In genomic region chrX:49627566-49627965, GRCm38 (mm10) we compare ENCODE assay signal across 27 mouse cellular contexts. TPM values are rescaled to one million over a fixed set of nuclear protein-coding genes. Genes with fewer than 3 reads are reported as not detected.
A peak's percentile ranks its signal among the peaks of the same experiment; 100 is the strongest.
DNase-seq lines count a peak whose midpoint lies in the region; ATAC-seq lines count a peak whose summit lies in the region.
"Had no signal": no experiment of that assay in that cellular context is flagged by ENCODE, and none has a peak within 500 bp of the region (broad histone marks: within the 10 kb centered on the region; RNA-seq: fewer than 3 reads in every experiment).

No protein-coding gene starts in this region.

- no peak for ATAC-seq in embryonic facial prominence, embryonic 14.5 days (ENCODE audit: low read depth)
- no peak for ATAC-seq in kidney, embryonic 16.5 days (ENCODE audit: low FRiP score, low TSS enrichment)
- ATAC-seq in forebrain, embryonic 12.5 days (ENCODE audit: low FRiP score), result no peak
- ATAC-seq: CD4-positive, CD25-positive, alpha-beta regulatory T cell, adult 4 months; forebrain, embryonic 13.5 days; forebrain, postnatal 0 days had no signal

- H3K9me3 ChIP-seq in embryonic facial prominence, embryonic 14.5 days (ENCODE audit: control insufficient read depth, low read length), result no peaks in the 10 kb centered on the region
- no peaks in the 10 kb centered on the region for H3K9me3 ChIP-seq in embryonic facial prominence, embryonic 10.5 days
- H3K9me3 ChIP-seq in kidney, embryonic 16.5 days (ENCODE audit: low read length), result no peaks in the 10 kb centered on the region
- H3K9me3 ChIP-seq in forebrain, embryonic 12.5 days, result no peaks in the 10 kb centered on the region
- H3K9me3 ChIP-seq: embryonic facial prominence, embryonic 12.5 days; embryonic facial prominence, embryonic 15.5 days; forebrain, embryonic 10.5 days; forebrain, embryonic 13.5 days; G1E had no signal

- DNase-seq in embryonic facial prominence, embryonic 14.5 days (ENCODE audit: low spot score), result peak; percentile 3
- DNase-seq in embryonic facial prominence, embryonic 10.5 days (ENCODE audit: low spot score), result no peak
- peak; percentile 45 for DNase-seq in Muller cell, postnatal 12 days (ENCODE audit: inconsistent ontology term)
- DNase-seq in retina, embryonic 14.5 days (ENCODE audit: low spot score), result peak; percentile 80
- DNase-seq in retina, postnatal 7 days (ENCODE audit: low read depth, low spot score), result peak; percentile 3
- DNase-seq: adrenal gland, adult 2 months; adrenal gland, postnatal 10 days; adrenal gland, postnatal 36 days; B cell, adult 2 months; cerebellum, adult 11 months; cerebellum, adult 18-20 months; cerebellum, adult 8-10 months; cerebellum, adult 9-11 months; cerebellum, postnatal 14 days; cerebellum, postnatal 36 days; embryo, embryonic 11 days; forebrain, postnatal 0 days had no signal

- no peaks in the 10 kb centered on the region for H3K36me3 ChIP-seq in embryonic facial prominence, embryonic 14.5 days (ENCODE audit: control insufficient read depth, insufficient read depth, low read length)
- H3K36me3 ChIP-seq in embryonic facial prominence, embryonic 10.5 days (replicated peaks), result no peaks in the 10 kb centered on the region
- no peaks in the 10 kb centered on the region for H3K36me3 ChIP-seq in kidney, embryonic 16.5 days (ENCODE audit: insufficient read depth, low read length)
- H3K36me3 ChIP-seq in forebrain, embryonic 12.5 days (replicated peaks), result no peaks in the 10 kb centered on the region
- H3K36me3 ChIP-seq: embryonic facial prominence, embryonic 12.5 days; embryonic facial prominence, embryonic 15.5 days; forebrain, embryonic 10.5 days; G1E had no signal

- no peak overlapping the region for H3K9ac ChIP-seq in embryonic facial prominence, embryonic 14.5 days (ENCODE audit: low read depth, low read length)
- no peak overlapping the region for H3K9ac ChIP-seq in kidney, embryonic 16.5 days (replicated peaks; ENCODE audit: low read length)
- H3K9ac ChIP-seq in forebrain, embryonic 12.5 days, result no peak overlapping the region
- H3K9ac ChIP-seq: embryonic facial prominence, embryonic 12.5 days; embryonic facial prominence, embryonic 15.5 days; forebrain, embryonic 13.5 days; forebrain, postnatal 0 days had no signal

- no peaks in the 10 kb centered on the region for H3K4me1 ChIP-seq in embryonic facial prominence, embryonic 14.5 days (ENCODE audit: control insufficient read depth, insufficient read depth, low read length)
- H3K4me1 ChIP-seq in embryonic facial prominence, embryonic 10.5 days, result no peaks in the 10 kb centered on the region
- H3K4me1 ChIP-seq in kidney, embryonic 16.5 days (ENCODE audit: insufficient read depth, low read length), result no peaks in the 10 kb centered on the region
- H3K4me1 ChIP-seq in forebrain, embryonic 12.5 days, result no peaks in the 10 kb centered on the region
- H3K4me1 ChIP-seq: embryonic facial prominence, embryonic 12.5 days; embryonic facial prominence, embryonic 15.5 days; forebrain, embryonic 10.5 days; forebrain, embryonic 13.5 days had no signal

- H3K27me3 ChIP-seq in embryonic facial prominence, embryonic 14.5 days (replicated peaks; ENCODE audit: control insufficient read depth, insufficient read depth, low read length), result no peaks in the 10 kb centered on the region
- no peaks in the 10 kb centered on the region for H3K27me3 ChIP-seq in embryonic facial prominence, embryonic 10.5 days (replicated peaks; ENCODE audit: low read depth, poor library complexity, severe bottlenecking)
- H3K27me3 ChIP-seq in kidney, embryonic 16.5 days (ENCODE audit: insufficient read depth, low read length), result no peaks in the 10 kb centered on the region
- no peaks in the 10 kb centered on the region for H3K27me3 ChIP-seq in forebrain, embryonic 12.5 days
- H3K27me3 ChIP-seq: CH12.LX; embryonic facial prominence, embryonic 12.5 days; embryonic facial prominence, embryonic 15.5 days; forebrain, embryonic 13.5 days had no signal

- H3K4me3 ChIP-seq in embryonic facial prominence, embryonic 14.5 days (ENCODE audit: low read depth, low read length), result no peak overlapping the region
- no peak overlapping the region for H3K4me3 ChIP-seq in embryonic facial prominence, embryonic 10.5 days
- no peak overlapping the region for H3K4me3 ChIP-seq in kidney, embryonic 16.5 days (ENCODE audit: low read length)
- no peak overlapping the region for H3K4me3 ChIP-seq in forebrain, embryonic 12.5 days (replicated peaks)
- H3K4me3 ChIP-seq: embryonic facial prominence, embryonic 12.5 days; embryonic facial prominence, embryonic 15.5 days; erythroblast, embryonic 14.5 days; forebrain, embryonic 10.5 days; forebrain, embryonic 13.5 days had no signal

- no peak overlapping the region for H3K4me2 ChIP-seq in embryonic facial prominence, embryonic 14.5 days (ENCODE audit: low read depth, low read length)
- no peak overlapping the region for H3K4me2 ChIP-seq in kidney, embryonic 16.5 days (replicated peaks; ENCODE audit: low read depth, low read length)
- no peak overlapping the region for H3K4me2 ChIP-seq in forebrain, embryonic 12.5 days
- H3K4me2 ChIP-seq: embryonic facial prominence, embryonic 12.5 days; embryonic facial prominence, embryonic 15.5 days; forebrain, embryonic 13.5 days had no signal

- no peak overlapping the region for H3K27ac ChIP-seq in embryonic facial prominence, embryonic 14.5 days (replicated peaks; ENCODE audit: low read depth, low read length)
- no peak overlapping the region for H3K27ac ChIP-seq in embryonic facial prominence, embryonic 10.5 days (replicated peaks)
- H3K27ac ChIP-seq in kidney, embryonic 16.5 days (ENCODE audit: low read length), result no peak overlapping the region
- H3K27ac ChIP-seq in forebrain, embryonic 12.5 days, result no peak overlapping the region
- H3K27ac ChIP-seq: embryonic facial prominence, embryonic 12.5 days; embryonic facial prominence, embryonic 15.5 days; forebrain, embryonic 10.5 days; forebrain, embryonic 13.5 days had no signal

RNA-seq across cellular contexts. Expression of gene Olfr1320, which starts 44.6 kb away (rescaled TPM):
- polyA plus RNA-seq in embryonic facial prominence, embryonic 14.5 days (2014; fragmentation: Nextera tagmentation; extraction: Ambion mirVana), result not detected in 2 replicates
- not detected in 2 replicates for polyA plus RNA-seq in embryonic facial prominence, embryonic 10.5 days (2016; fragmentation: Nextera tagmentation; extraction: Ambion mirVana)
- polyA plus RNA-seq in kidney, embryonic 16.5 days (2015; fragmentation: Nextera tagmentation; extraction: Ambion mirVana), result not detected in 2 replicates
- not detected in 2 replicates for polyA plus RNA-seq in forebrain, embryonic 12.5 days (2016; fragmentation: Nextera tagmentation; extraction: Ambion mirVana)
- polyA plus RNA-seq: adrenal gland, adult 2 months; CD4-positive, CD25-positive, alpha-beta regulatory T cell, adult 4 months; embryonic facial prominence, embryonic 12.5 days; embryonic facial prominence, embryonic 15.5 days; erythroblast, embryonic 14.5 days; forebrain, embryonic 10.5 days; forebrain, embryonic 13.5 days; forebrain, postnatal 0 days; G1E had no signal
